Mouse (Mus musculus) ES-Bruce4 (cell line): ENCODE data around the gene Ly6g5c.

Experiments
- CTCF ChIP-seq: IDR thresholded peaks from one replicate; pipeline ENCODE4 v1.8.1; 2011; ENCODE audit warnings: low read depth, low read length
- POLR2A ChIP-seq: IDR thresholded peaks from one replicate; pipeline ENCODE4 v1.8.1; 2011; ENCODE audit warnings: low read length; ENCODE audit not compliant: insufficient read depth

- TF ChIP-seq CTCF (no peak), POLR2A (no peak)
Measured at GRCm38 (mm10) chr17:35139269-35139668, 31.2 kb downstream of the Ly6g5c start.
